Mouse (Mus musculus) embryonic facial prominence, embryonic 15.5 days (tissue): ENCODE data around the gene Zfp239. TPM values are rescaled to one million over a fixed set of nuclear protein-coding genes. Genes with fewer than 3 reads are reported as not detected.

ENCODE experiments used
- ATAC-seq: fragments of 200-750 bp; cut with Nextera tagmentation; 2 replicates; pipeline ENCODE4 v1.8.0; 2017; ENCODE audit warnings: low read depth, moderate TSS enrichment; ENCODE audit not compliant: insufficient number of reproducible peaks, low FRiP score, low TSS enrichment
- H3K27ac ChIP-seq: fragments of 300-500 bp; sonication (generic); replicated peaks from 2 replicates; pipeline ENCODE4 v1.5.1; 2015; ENCODE audit warnings: mild to moderate bottlenecking, inconsistent platforms
- H3K27me3 ChIP-seq: fragments of 300-500 bp; sonication (generic); 2 replicates; pipeline ENCODE4 v1.6.1; 2015; ENCODE audit warnings: inconsistent platforms
- H3K36me3 ChIP-seq: fragments of 300-500 bp; sonication (generic); 2 replicates; pipeline ENCODE4 v1.6.1; 2015; ENCODE audit warnings: mild to moderate bottlenecking, inconsistent platforms
- H3K4me1 ChIP-seq: fragments of 300-500 bp; sonication (generic); 2 replicates; pipeline ENCODE4 v1.6.1; 2015; ENCODE audit warnings: inconsistent platforms
- H3K4me2 ChIP-seq: fragments of 300-500 bp; sonication (generic); replicated peaks from 2 replicates; pipeline ENCODE4 v1.6.1; 2015; ENCODE audit warnings: mild to moderate bottlenecking, inconsistent platforms
- H3K4me3 ChIP-seq: fragments of 300-500 bp; sonication (generic); replicated peaks from 2 replicates; pipeline ENCODE4 v1.5.1; 2015; ENCODE audit warnings: mild to moderate bottlenecking, inconsistent platforms
- H3K9ac ChIP-seq: fragments of 300-500 bp; sonication (generic); 2 replicates; pipeline ENCODE4 v1.6.1; 2015; ENCODE audit warnings: inconsistent platforms
- H3K9me3 ChIP-seq: fragments of 300-500 bp; sonication (generic); replicated peaks from 2 replicates; pipeline ENCODE4 v1.6.1; 2016; ENCODE audit warnings: inconsistent platforms
- WGBS: fragments of 180-500 bp; shearing (Covaris S2); methylation state at CpG from one replicate; pipeline ENCODE4 v1.1.7; 2015; 5-methylcytosine and 5-hydroxymethylcytosine counted together
- polyA plus RNA-seq: library from polyadenylated mRNA; unstranded; fragments of >200 nt; fragmentation: Nextera tagmentation; extraction: Ambion mirVana; gene quantifications from 2 replicates; pipeline ENCODE4 v1.2.1, GENCODE M21; 2015

The Zfp239 gene
- polyA plus RNA-seq, 1 experiment from 2014 or later = 7.6 TPM

- H3K4me2 ChIP-seq = peak overlapping the region; percentile 57
- H3K4me3 ChIP-seq = peak overlapping the region; percentile 94
- peaks cover 26% of the 10 kb centered on the region for H3K4me1 ChIP-seq
- under 1% methylated on average over 14 of the region's 14 CpGs for WGBS
- no peaks in the 10 kb centered on the region for H3K27me3 ChIP-seq
- peak overlapping the region; percentile 98; the same call in 1 of the 2 replicates for H3K27ac ChIP-seq
- ATAC-seq = no peak
- peak overlapping the region; percentile 93 for H3K9ac ChIP-seq
- no peaks in the 10 kb centered on the region for H3K9me3 ChIP-seq
- no peaks in the 10 kb centered on the region for H3K36me3 ChIP-seq
Observed at GRCm38 (mm10) chr6:117908424-117908900, 46.6 kb downstream of the Zfp239 start.

- Histone ChIP-seq H3K4me2 (no peak overlapping the region), H3K27ac (no peak overlapping the region), H3K9ac (no peak overlapping the region), H3K36me3 (no peaks in the 10 kb centered on the region), H3K4me1 (peaks cover 25% of the 10 kb centered on the region), H3K4me3 (no peak overlapping the region), H3K9me3 (no peaks in the 10 kb centered on the region), H3K27me3 (no peaks in the 10 kb centered on the region)
- 83% methylated on average over 6 of the region's 6 CpGs for WGBS
- no peak for ATAC-seq
Observed at GRCm38 (mm10) chr6:117910120-117910661, 48.3 kb downstream of the Zfp239 start.

- Histone ChIP-seq H3K4me3 (no peak overlapping the region), H3K27me3 (no peaks in the 10 kb centered on the region), H3K9ac (no peak overlapping the region), H3K9me3 (no peaks in the 10 kb centered on the region), H3K4me2 (no peak overlapping the region), H3K4me1 (peaks cover 31% of the 10 kb centered on the region), H3K36me3 (no peaks in the 10 kb centered on the region), H3K27ac (no peak overlapping the region)
- no peak for ATAC-seq
Observed at GRCm38 (mm10) chr6:117914541-117914940, 52.6 kb downstream of the Zfp239 start.

GRCm38 (mm10) chr6:117916205-117916736 lies 54.4 kb downstream of the Zfp239 start:
- Histone ChIP-seq H3K4me1 (peaks cover 32% of the 10 kb centered on the region), H3K4me3 (peak overlapping the region; percentile 72), H3K27ac (peak overlapping the region; percentile 97), H3K4me2 (peak overlapping the region; percentile 69), H3K9ac (peak overlapping the region; percentile 58), H3K27me3 (no peaks in the 10 kb centered on the region), H3K9me3 (no peaks in the 10 kb centered on the region), H3K36me3 (peaks cover 9% of the 10 kb centered on the region; the same call in 1 of the 2 replicates)
- ATAC-seq = no peak
- under 1% methylated on average over 12 of the region's 12 CpGs for WGBS

- peak; percentile 92 for ATAC-seq
- Histone ChIP-seq H3K9ac (peak overlapping the region; percentile 58), H3K27me3 (no peaks in the 10 kb centered on the region), H3K4me3 (peak overlapping the region; percentile 72), H3K27ac (peak overlapping the region; percentile 97), H3K4me2 (peak overlapping the region; percentile 69), H3K9me3 (no peaks in the 10 kb centered on the region), H3K4me1 (peaks cover 36% of the 10 kb centered on the region), H3K36me3 (peaks cover 16% of the 10 kb centered on the region; the same call in 1 of the 2 replicates)
- under 1% methylated on average over 55 of the region's 62 CpGs for WGBS
Observed at GRCm38 (mm10) chr6:117916737-117917426, 55.0 kb downstream of the Zfp239 start.

- Histone ChIP-seq H3K9ac (peak overlapping the region; percentile 58), H3K4me3 (peak overlapping the region; percentile 72), H3K4me2 (peak overlapping the region; percentile 69), H3K4me1 (peaks cover 36% of the 10 kb centered on the region), H3K27me3 (no peaks in the 10 kb centered on the region), H3K9me3 (no peaks in the 10 kb centered on the region), H3K27ac (peak overlapping the region; percentile 97), H3K36me3 (peaks cover 19% of the 10 kb centered on the region; the same call in 1 of the 2 replicates)
- WGBS = under 1% methylated on average over 21 of the region's 21 CpGs
- peak; percentile 52 for ATAC-seq
Observed at GRCm38 (mm10) chr6:117917576-117917975, 55.7 kb downstream of the Zfp239 start.

GRCm38 (mm10) chr6:117918043-117918442 lies 56.1 kb downstream of the Zfp239 start:
- 14% methylated on average over 5 of the region's 5 CpGs for WGBS
- Histone ChIP-seq H3K4me1 (peaks cover 36% of the 10 kb centered on the region), H3K9me3 (no peaks in the 10 kb centered on the region), H3K27me3 (no peaks in the 10 kb centered on the region), H3K9ac (peak overlapping the region; percentile 58), H3K4me2 (peak overlapping the region; percentile 69), H3K27ac (peak overlapping the region; percentile 97), H3K4me3 (peak overlapping the region; percentile 72), H3K36me3 (peaks cover 21% of the 10 kb centered on the region; the same call in 1 of the 2 replicates)
- ATAC-seq = no peak

- ATAC-seq = no peak
- WGBS = 48% methylated on average over 3 of the region's 3 CpGs
- H3K9ac ChIP-seq = no peak overlapping the region
- no peak overlapping the region for H3K27ac ChIP-seq
- H3K4me2 ChIP-seq = no peak overlapping the region
- no peaks in the 10 kb centered on the region for H3K9me3 ChIP-seq
- H3K4me1 ChIP-seq = peaks cover 29% of the 10 kb centered on the region
- no peak overlapping the region for H3K4me3 ChIP-seq
- H3K36me3 ChIP-seq = peaks cover 27% of the 10 kb centered on the region
- H3K27me3 ChIP-seq = no peaks in the 10 kb centered on the region
Observed at GRCm38 (mm10) chr6:117920659-117921640, 59.0 kb downstream of the Zfp239 start.

GRCm38 (mm10) chr6:117922041-117922440 lies 60.1 kb downstream of the Zfp239 start:
- H3K4me2 ChIP-seq = no peak overlapping the region
- H3K27ac ChIP-seq = no peak overlapping the region
- no peak overlapping the region for H3K4me3 ChIP-seq
- peaks cover 36% of the 10 kb centered on the region for H3K36me3 ChIP-seq
- H3K9ac ChIP-seq = no peak overlapping the region
- H3K27me3 ChIP-seq = no peaks in the 10 kb centered on the region
- no peak for ATAC-seq
- H3K9me3 ChIP-seq = no peaks in the 10 kb centered on the region
- H3K4me1 ChIP-seq = peaks cover 25% of the 10 kb centered on the region
- 93% methylated on average over 3 of the region's 3 CpGs for WGBS
